Mouse (Mus musculus): ENCODE data around the gene Gm6793. TPM values are rescaled to one million over a fixed set of nuclear protein-coding genes. Genes with fewer than 3 reads are reported as not detected.

The Gm6793 gene
- polyA plus RNA-seq, 1 experiment from 2014 or later, result 0.52 TPM

- Histone ChIP-seq H3K27me3 (replicated peaks) (no peaks in the 10 kb centered on the region), H3K27ac (replicated peaks) (no peak overlapping the region), H3K9ac (replicated peaks) (no peak overlapping the region), H3K36me3 (peaks cover 34% of the 10 kb centered on the region), H3K4me3 (replicated peaks) (no peak overlapping the region), H3K4me2 (no peak overlapping the region), H3K4me1 (no peaks in the 10 kb centered on the region; the same call in 1 of the 2 replicates), H3K9me3 (replicated peaks) (no peaks in the 10 kb centered on the region)
- 78% methylated on average over 7 of the region's 7 CpGs for WGBS
- no peak for ATAC-seq (ENCODE audit: low FRiP score)
These were observed 32.7 kb downstream of the Gm6793 start for GRCm38 (mm10) chr8:111982116-111982515.

GRCm38 (mm10) chr8:111978147-111978546 is 36.7 kb downstream of the Gm6793 start:
- ATAC-seq (ENCODE audit: low FRiP score), result no peak
- Histone ChIP-seq H3K4me2 (no peak overlapping the region), H3K27ac (replicated peaks) (no peak overlapping the region), H3K27me3 (replicated peaks) (no peaks in the 10 kb centered on the region), H3K4me3 (replicated peaks) (no peak overlapping the region), H3K36me3 (peaks cover 22% of the 10 kb centered on the region), H3K4me1 (no peaks in the 10 kb centered on the region; the same call in 1 of the 2 replicates), H3K9ac (replicated peaks) (no peak overlapping the region), H3K9me3 (replicated peaks) (no peaks in the 10 kb centered on the region)
- 75% methylated on average over 10 of the region's 10 CpGs for WGBS

GRCm38 (mm10) chr8:111976326-111976725 is 38.5 kb downstream of the Gm6793 start:
- 96% methylated on average over 2 of the region's 2 CpGs for WGBS
- no peak for ATAC-seq (ENCODE audit: low FRiP score)

GRCm38 (mm10) chr8:111975706-111976105 is 39.1 kb downstream of the Gm6793 start:
- no peak overlapping the region for H3K27ac ChIP-seq (replicated peaks)
- no peaks in the 10 kb centered on the region for H3K9me3 ChIP-seq (replicated peaks)
- H3K4me1 ChIP-seq, result no peaks in the 10 kb centered on the region; the same call in 1 of the 2 replicates
- no peak overlapping the region for H3K4me3 ChIP-seq (replicated peaks)
- no peak overlapping the region for H3K4me2 ChIP-seq
- no peak overlapping the region for H3K9ac ChIP-seq (replicated peaks)
- ATAC-seq (ENCODE audit: low FRiP score), result no peak
- peaks cover 30% of the 10 kb centered on the region for H3K36me3 ChIP-seq
- H3K27me3 ChIP-seq (replicated peaks), result no peaks in the 10 kb centered on the region
- 91% methylated on average over 2 of the region's 2 CpGs for WGBS

More at GRCm38 (mm10) chr8:111976326-111976725, 38.5 kb downstream of the Gm6793 start:
- H3K36me3 ChIP-seq, result peaks cover 28% of the 10 kb centered on the region
- H3K9me3 ChIP-seq (replicated peaks), result no peaks in the 10 kb centered on the region
- H3K27ac ChIP-seq (replicated peaks), result no peak overlapping the region
- H3K4me1 ChIP-seq, result no peaks in the 10 kb centered on the region; the same call in 1 of the 2 replicates
- no peaks in the 10 kb centered on the region for H3K27me3 ChIP-seq (replicated peaks)
- no peak overlapping the region for H3K4me2 ChIP-seq
- no peak overlapping the region for H3K9ac ChIP-seq (replicated peaks)
- no peak overlapping the region for H3K4me3 ChIP-seq (replicated peaks)

GRCm38 (mm10) chr8:111974138-111974537 is 40.7 kb downstream of the Gm6793 start:
- Histone ChIP-seq H3K9ac (replicated peaks) (no peak overlapping the region), H3K9me3 (replicated peaks) (no peaks in the 10 kb centered on the region), H3K4me1 (no peaks in the 10 kb centered on the region; the same call in 1 of the 2 replicates), H3K27ac (replicated peaks) (no peak overlapping the region), H3K4me2 (no peak overlapping the region), H3K4me3 (replicated peaks) (no peak overlapping the region), H3K27me3 (replicated peaks) (no peaks in the 10 kb centered on the region), H3K36me3 (peaks cover 30% of the 10 kb centered on the region)
- 96% methylated on average over 12 of the region's 12 CpGs for WGBS
- no peak for ATAC-seq (ENCODE audit: low FRiP score)

GRCm38 (mm10) chr8:111968991-111969390 is 45.8 kb downstream of the Gm6793 start:
- Histone ChIP-seq H3K4me2 (no peak overlapping the region), H3K4me3 (replicated peaks) (no peak overlapping the region), H3K9ac (replicated peaks) (no peak overlapping the region), H3K36me3 (peaks cover 15% of the 10 kb centered on the region; the same call in 1 of the 2 replicates), H3K4me1 (no peaks in the 10 kb centered on the region), H3K27me3 (replicated peaks) (no peaks in the 10 kb centered on the region), H3K27ac (replicated peaks) (no peak overlapping the region), H3K9me3 (replicated peaks) (no peaks in the 10 kb centered on the region)
- 36% methylated on average over 5 of the region's 5 CpGs for WGBS
- no peak for ATAC-seq (ENCODE audit: low FRiP score)

GRCm38 (mm10) chr8:111968541-111968940 is 46.3 kb downstream of the Gm6793 start:
- ATAC-seq (ENCODE audit: low FRiP score), result no peak
- Histone ChIP-seq H3K9ac (replicated peaks) (no peak overlapping the region), H3K4me1 (no peaks in the 10 kb centered on the region), H3K4me2 (no peak overlapping the region), H3K27me3 (replicated peaks) (no peaks in the 10 kb centered on the region), H3K4me3 (replicated peaks) (no peak overlapping the region), H3K9me3 (replicated peaks) (no peaks in the 10 kb centered on the region), H3K36me3 (peaks cover 13% of the 10 kb centered on the region; the same call in 1 of the 2 replicates), H3K27ac (replicated peaks) (no peak overlapping the region)
- WGBS, result 87% methylated on average over 10 of the region's 10 CpGs

- H3K4me2 ChIP-seq, result no peak overlapping the region
- no peak overlapping the region for H3K27ac ChIP-seq (replicated peaks)
- H3K9ac ChIP-seq (replicated peaks), result no peak overlapping the region
- ATAC-seq (ENCODE audit: low FRiP score), result no peak
- no peak overlapping the region for H3K4me3 ChIP-seq (replicated peaks)
- no peaks in the 10 kb centered on the region for H3K4me1 ChIP-seq
- H3K9me3 ChIP-seq (replicated peaks), result no peaks in the 10 kb centered on the region
- 0 out of 2 replicates have a peak, but pooled peaks cover 8% of the 10 kb centered on the region for H3K36me3 ChIP-seq
- H3K27me3 ChIP-seq (replicated peaks), result no peaks in the 10 kb centered on the region
- 86% methylated on average over 5 of the region's 5 CpGs for WGBS
These were observed 47.5 kb downstream of the Gm6793 start for GRCm38 (mm10) chr8:111967246-111967870.

- no peak overlapping the region for H3K4me2 ChIP-seq
- no peak overlapping the region for H3K9ac ChIP-seq (replicated peaks)
- ATAC-seq (ENCODE audit: low FRiP score), result no peak
- no peaks in the 10 kb centered on the region for H3K9me3 ChIP-seq (replicated peaks)
- no peak overlapping the region for H3K27ac ChIP-seq (replicated peaks)
- H3K27me3 ChIP-seq (replicated peaks), result no peaks in the 10 kb centered on the region
- H3K4me1 ChIP-seq, result no peaks in the 10 kb centered on the region
- WGBS, result 76% methylated on average over 7 of the region's 7 CpGs
- no peaks in the 10 kb centered on the region for H3K36me3 ChIP-seq
- H3K4me3 ChIP-seq (replicated peaks), result no peak overlapping the region
These were observed 49.8 kb downstream of the Gm6793 start for GRCm38 (mm10) chr8:111964849-111965561.

- no peak for ATAC-seq (ENCODE audit: low FRiP score)
- Histone ChIP-seq H3K27ac (replicated peaks) (no peak overlapping the region), H3K4me3 (replicated peaks) (no peak overlapping the region), H3K4me2 (no peak overlapping the region), H3K4me1 (no peaks in the 10 kb centered on the region), H3K9ac (replicated peaks) (no peak overlapping the region), H3K27me3 (replicated peaks) (no peaks in the 10 kb centered on the region), H3K9me3 (replicated peaks) (no peaks in the 10 kb centered on the region), H3K36me3 (no peaks in the 10 kb centered on the region)
- WGBS, result 70% methylated on average over 5 of the region's 5 CpGs
These were observed 50.5 kb downstream of the Gm6793 start for GRCm38 (mm10) chr8:111964351-111964750.

GRCm38 (mm10) chr8:111963546-111963945 is 51.3 kb downstream of the Gm6793 start:
- Histone ChIP-seq H3K9ac (replicated peaks) (no peak overlapping the region), H3K27me3 (replicated peaks) (no peaks in the 10 kb centered on the region)
- no peak for ATAC-seq (ENCODE audit: low FRiP score)

More at GRCm38 (mm10) chr8:111963546-111963945, 51.3 kb downstream of the Gm6793 start:
- no peak overlapping the region for H3K4me3 ChIP-seq (replicated peaks)
- no peaks in the 10 kb centered on the region; the same call in 1 of the 2 replicates for H3K36me3 ChIP-seq
- H3K27ac ChIP-seq (replicated peaks), result no peak overlapping the region
- H3K9me3 ChIP-seq (replicated peaks), result no peaks in the 10 kb centered on the region
- 82% methylated on average over 4 of the region's 4 CpGs for WGBS
- H3K4me1 ChIP-seq, result no peaks in the 10 kb centered on the region
- no peak overlapping the region for H3K4me2 ChIP-seq

Measured in neural tube, embryonic 15.5 days (tissue).